Mouse (Mus musculus) liver, postnatal 0 days (tissue): ENCODE measurements at regions not wholly inside any gene's neighbourhood (a gene's known extent, or its start where the extent isn't known, plus 50 kb on each side); places are given as distances from the start of the nearest gene placed in this dataset.

Experiments used
- CTCF ChIP-seq: sonication (generic); IDR thresholded peaks from 2 replicates; pipeline ENCODE4 v1.5.1; 2016; ENCODE audit warnings: antibody characterized with exemption, low read depth
- EP300 ChIP-seq: IDR thresholded peaks from 2 replicates; pipeline ENCODE4 v1.6.1; 2016; ENCODE audit warnings: antibody characterized with exemption, low read depth, mild to moderate bottlenecking

- TF ChIP-seq CTCF (no peak), EP300 (no peak)
These were observed 151.3 kb upstream of the Nrp1 start for GRCm38 (mm10) chr8:128207138-128207537.
